Mouse (Mus musculus): ENCODE measurements around the gene Slc13a1.
A peak's percentile ranks its signal among the peaks of the same experiment; 100 is the strongest.

Gene Slc13a1

DNA sequence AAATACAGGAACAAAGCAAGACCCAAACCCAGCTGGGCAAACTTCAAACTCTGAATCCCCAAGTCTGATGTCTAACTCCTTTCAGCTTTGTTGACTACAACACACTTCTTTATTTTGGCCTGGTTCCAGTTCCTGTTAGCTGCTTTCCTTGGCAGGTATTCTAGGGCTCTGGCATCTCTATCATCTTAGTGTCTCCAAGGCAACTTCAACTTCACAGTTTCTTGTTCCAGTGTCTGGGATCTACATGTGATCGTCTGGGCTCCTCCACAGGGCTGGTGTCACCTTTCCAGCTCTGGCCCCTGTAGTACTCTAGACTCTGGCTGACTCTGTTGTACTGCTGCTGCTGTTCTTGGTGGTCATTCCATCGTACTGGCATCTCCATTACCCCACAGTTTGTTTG, 91.8 kb downstream of the Slc13a1 start:
- no peak for DNase-seq (ENCODE audit: low read depth, low spot score)

GRCm38 (mm10) chr6:24072804-24073203, 95.1 kb downstream of the Slc13a1 start:
- DNase-seq (ENCODE audit: low read depth, low spot score), result no peak

- DNase-seq (ENCODE audit: low read depth, low spot score), result no peak
Measured at GRCm38 (mm10) chr6:24059754-24060153, 108.1 kb downstream of the Slc13a1 start.

GRCm38 (mm10) chr6:24055086-24055485, 112.8 kb downstream of the Slc13a1 start:
- no peak for DNase-seq (ENCODE audit: low read depth, low spot score)

DNA sequence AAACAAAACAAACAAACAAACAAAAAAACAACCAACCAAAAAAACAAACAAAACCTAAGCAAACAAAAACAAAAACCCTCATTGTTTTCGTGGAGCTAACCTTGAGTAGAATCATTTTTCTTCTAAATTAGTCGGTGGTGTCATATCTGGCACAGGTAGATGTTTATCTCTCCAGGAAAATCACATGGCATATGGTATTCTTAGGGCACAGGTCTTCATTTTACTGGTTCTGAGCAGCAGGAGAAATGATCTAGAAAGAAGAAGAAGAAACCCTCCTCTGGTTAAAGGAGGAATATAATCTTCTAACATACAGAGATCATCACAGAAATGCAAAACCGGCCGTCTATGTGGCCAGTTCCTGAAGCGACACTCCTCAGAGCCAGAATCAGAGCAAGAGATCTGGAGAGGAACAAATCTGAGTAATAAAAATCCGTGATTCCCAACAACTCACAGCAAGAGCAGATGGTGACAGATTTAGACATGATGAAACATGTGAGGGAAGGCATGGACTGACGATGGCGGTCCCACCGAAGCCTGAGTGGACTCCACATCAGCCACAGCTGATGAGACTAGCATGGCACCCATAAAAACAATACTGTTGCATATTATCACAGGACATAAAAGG, 113.7 kb downstream of the Slc13a1 start:
- peak; percentile 80 for DNase-seq (ENCODE audit: low read depth, low spot score)

- DNase-seq (ENCODE audit: low read depth, low spot score), result peak; percentile 39
Measured at GRCm38 (mm10) chr6:24047014-24047770, 120.7 kb downstream of the Slc13a1 start.

GRCm38 (mm10) chr6:24043496-24043895, 124.4 kb downstream of the Slc13a1 start:
- DNase-seq (ENCODE audit: low read depth, low spot score), result no peak

All from brain, adult 2 months (tissue).